Mouse (Mus musculus): ENCODE measurements around the gene Styxl1. TPM values are rescaled to one million over a fixed set of nuclear protein-coding genes. Genes with fewer than 3 reads are reported as not detected.

Styxl1 gene
- under 1 TPM in 3 of 4 experiments, not detected in 1; 0.38 to 0.77 (median 0.73) TPM for total RNA-seq (2022)

DNA sequence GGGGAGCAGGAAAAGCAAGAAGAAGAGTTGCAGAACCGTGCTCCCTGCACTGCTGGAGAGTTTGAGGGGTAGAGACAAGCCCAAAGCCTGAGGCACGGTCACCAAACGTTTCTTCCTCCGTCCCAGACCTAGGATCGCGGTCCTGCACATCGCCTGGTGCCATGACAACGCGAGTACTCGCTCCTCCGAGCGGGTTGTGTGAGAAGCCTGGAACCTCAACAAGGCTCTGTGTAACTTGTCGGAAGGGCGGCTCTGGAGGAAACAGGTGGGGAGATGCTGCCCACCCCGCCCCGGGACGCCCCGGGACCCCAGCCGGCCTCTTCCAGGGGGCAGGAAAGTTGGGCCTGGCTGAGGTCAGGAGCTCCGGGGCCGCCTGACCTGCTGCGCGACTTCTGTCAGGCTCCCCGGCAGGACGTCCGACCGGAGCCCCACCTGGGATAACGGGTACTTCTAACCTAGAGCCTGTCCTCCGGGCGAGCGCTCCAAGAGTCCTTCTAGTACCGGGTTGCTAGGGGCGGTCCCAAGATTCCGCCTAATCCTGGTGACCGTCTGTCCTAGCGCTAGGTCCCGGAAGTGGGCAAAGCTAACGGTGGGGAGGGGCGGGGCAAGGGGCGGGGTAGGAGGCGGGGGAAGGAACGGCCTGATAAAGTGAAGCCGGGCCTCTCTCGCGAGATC is at the start of gene Styxl1:
Styxl1 (minus strand) TSS at position 590 of the 675 bp plus-strand sequence.
- DNase-seq: no peak

DNA sequence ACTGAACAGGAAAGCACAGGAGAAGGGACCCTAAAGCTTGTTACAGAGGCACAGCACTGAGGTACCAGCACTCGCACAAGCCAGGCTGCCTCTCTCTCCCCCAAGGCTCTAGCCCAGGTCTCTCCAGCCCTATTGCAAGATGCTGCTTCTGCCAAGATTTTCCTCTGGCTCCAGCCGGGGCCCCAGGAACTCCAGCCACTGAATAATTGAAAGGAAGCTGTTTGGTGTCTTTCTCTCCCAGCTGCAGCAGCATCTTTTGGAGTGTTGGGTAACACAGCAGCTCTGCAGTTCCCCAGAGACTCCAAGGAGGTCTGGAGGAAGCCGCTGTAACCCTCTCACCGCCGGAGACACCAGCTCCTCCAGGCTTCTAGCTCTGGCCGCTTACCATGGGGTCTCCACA is 48.0 kb upstream of the Styxl1 start:
- no peak for DNase-seq

DNA sequence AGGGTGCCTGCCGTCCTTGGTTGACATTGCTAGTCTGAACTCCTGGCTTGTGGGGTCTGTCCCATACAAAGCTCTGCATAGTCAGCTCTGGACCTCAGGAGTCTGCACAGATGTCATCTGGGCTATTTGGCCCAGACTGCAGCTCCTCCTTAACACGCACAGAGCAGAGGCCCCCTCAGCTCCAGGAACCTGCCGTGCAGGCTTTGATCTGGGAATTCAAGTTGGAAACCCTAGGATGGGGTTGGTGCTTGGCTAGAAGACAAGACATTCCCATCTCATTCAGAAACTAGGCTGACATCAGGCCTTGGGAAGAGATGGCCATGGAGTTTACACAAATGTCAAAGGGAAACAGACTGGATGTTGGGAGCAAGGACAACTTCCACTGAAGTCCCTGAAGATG is 46.3 kb upstream of the Styxl1 start:
- DNase-seq: no peak

DNA sequence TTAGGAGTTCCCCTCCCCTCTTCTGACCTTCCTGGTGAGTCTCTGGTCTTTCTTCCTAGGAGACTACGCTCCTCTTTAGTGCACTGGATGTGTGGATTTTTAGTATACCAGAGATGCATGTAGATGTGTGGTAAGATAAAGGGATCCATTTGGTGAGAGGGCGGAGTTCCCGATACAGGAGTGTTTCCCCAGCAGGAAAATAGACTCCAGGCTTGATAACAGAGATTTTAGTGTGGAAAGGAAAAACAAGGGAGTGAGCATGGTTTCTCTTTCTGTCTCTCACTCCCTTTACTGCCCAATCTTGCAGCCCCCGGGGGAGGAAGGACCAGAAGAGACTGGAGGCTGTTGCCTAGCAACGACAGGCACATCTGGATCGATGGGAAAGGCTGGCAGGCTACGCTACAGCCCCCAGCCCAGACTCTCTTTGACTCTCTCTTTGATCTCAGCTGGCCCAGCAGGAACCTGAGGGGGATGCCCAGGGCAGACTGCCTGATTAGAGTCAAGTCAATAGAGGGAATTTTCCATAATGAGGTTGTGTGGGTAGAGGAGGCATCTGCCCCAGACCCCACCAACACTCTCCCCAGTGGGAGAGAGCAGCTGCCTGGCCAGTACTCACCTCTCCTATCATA is 44.2 kb upstream of the Styxl1 start:
- no peak for DNase-seq

DNA sequence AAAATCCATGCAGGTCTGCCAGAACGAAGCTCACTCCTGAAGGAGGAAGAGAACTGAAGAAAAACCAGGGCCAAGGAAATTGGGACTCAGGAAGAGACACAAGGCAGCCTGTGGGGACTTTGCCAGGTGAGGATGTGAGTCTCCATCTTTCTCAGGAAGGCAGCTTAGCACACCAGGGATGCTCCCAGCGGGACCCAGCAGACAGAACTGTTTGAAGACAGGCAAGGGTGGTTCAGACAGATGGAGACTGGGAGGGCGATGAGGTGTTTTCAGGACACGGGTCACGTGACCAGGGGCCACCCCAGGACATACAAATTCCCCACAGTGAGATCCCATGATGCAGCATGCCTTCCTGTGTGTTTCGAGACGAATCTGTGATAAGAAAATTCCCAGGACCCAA is 40.3 kb upstream of the Styxl1 start:
- DNase-seq: no peak

DNA sequence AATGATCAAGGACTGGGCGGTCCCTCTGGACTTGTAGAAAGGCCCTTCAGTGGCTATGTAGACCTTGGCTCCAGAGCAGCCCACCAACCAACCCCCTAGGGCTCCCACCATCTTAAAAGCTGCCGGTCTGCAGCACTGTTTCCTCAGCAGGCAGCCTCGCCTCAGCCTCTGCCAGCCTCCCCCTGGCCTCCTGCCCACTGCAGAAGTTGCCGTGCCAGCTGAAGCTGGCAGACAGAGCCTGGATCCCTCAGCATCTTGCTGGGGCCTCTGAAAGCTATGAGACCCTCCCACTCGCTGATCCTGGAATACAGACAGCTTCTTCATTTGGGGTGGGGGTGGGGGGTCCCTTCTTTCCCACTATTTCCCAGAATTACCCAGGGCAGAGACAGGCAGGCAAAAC is 34.8 kb upstream of the Styxl1 start:
- DNase-seq: no peak

DNA sequence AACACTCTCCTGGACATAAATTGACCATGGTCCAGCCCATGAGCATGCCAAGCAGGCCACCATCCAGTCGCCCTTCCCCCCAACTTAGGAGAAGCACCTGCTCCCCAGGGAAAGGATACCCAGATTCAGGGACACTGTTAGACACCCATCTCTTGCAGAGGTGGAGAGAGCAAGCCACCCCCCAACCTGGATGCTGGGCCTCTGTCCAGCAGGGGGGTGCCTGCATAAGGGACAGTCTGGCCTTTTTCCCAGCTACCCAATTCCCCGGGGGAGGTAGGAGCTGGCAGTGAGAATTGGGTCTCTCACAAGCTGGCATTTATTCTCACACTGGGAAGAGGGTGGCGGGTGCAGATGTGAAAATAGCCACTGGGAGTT is 29.1 kb upstream of the Styxl1 start:
- no peak for DNase-seq

DNA sequence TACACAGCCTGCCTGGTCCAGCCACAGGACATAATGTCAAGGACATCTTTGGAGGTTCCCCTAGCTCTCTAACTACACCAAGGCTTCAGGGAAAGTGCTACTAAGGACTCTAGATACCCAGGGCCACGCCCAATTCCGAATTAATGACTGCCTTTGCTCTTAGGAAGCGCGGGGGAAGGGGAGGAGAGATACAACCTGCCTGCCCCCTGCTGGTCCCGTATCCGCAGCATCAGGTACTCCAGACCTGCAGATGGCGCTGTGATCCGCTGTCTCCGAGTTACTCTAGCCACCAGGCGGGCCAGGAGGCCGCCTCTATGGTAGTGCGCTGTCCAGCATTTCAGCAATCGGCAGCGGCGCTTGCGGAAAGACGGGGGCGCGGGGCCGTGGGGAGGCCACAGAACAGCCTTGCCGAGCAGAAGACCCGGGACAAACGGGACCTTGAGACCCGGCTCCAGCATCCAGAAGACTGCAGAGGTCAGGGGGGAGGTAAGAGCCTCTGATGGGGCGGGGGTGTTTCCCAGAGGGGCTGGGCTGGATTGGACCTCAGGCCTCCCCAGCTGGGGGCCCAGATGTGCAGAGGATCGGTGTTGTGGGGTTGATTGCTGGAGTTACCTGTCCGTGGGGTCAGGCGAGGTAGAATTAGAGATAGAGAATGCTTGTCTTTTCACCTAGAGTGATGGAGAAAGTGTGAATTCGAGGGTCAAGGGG is 28.5 kb upstream of the Styxl1 start, which contains the start of gene Srrm3:
Srrm3 (plus strand) TSS at position 336 of the 708 bp plus-strand sequence.
- peak; percentile 80 for DNase-seq

DNA sequence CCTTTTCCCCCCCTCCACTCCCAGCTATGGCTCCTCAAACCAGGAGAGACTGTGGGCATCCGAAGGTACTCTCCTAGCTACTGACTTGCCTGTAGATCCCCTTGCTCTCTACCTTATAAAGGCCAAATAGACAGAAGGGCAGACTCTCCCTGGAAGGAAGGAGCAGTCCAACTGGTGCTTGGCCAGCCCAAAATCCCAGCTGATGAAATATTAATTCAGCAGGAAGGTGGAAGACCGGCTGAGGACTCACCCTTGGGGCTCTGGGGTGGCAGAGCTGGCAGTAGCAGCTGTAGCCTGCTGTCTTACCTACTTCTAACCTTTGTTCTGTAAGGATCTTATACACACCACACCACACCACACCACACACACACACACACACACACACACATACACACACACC is 26.6 kb upstream of the Styxl1 start:
- no peak for DNase-seq

DNA sequence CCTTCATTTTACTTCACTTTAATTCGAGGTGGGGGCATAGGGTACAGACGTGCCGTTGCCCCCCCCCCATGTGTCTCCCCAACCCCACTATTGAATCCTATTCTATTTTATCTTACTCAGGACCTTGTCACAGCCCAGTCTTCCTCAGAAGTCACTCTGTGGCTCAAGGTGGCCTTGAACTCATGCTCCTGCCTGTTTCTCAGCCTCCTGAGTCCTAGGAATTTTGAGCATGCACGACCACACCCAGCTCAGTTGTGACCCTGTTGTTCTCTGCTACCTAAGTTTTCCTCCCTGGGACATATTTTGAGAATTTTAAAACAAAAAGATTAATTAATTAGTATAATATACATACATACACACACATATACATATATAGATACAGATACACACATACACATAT is 25.5 kb upstream of the Styxl1 start:
- no peak for DNase-seq

DNA sequence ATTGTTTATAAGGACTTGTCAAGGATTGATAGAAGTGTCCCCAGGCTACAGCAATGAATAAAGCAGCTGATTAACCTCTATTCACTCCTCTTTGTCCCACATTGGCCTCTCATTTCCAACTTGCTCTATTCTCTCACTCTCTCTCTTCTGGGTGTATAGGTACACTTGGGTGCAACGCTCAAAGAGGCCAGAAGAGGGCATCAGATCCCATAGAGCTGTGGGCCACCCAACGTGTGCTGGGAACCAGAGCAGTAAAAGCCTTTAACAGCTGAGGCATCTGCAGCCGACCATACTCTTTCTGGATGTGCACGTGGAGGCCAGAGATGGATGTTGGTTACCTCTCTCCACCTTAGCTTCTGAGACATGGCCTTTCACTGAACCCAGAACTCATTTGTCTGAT is 24.9 kb upstream of the Styxl1 start:
- no peak for DNase-seq

DNA sequence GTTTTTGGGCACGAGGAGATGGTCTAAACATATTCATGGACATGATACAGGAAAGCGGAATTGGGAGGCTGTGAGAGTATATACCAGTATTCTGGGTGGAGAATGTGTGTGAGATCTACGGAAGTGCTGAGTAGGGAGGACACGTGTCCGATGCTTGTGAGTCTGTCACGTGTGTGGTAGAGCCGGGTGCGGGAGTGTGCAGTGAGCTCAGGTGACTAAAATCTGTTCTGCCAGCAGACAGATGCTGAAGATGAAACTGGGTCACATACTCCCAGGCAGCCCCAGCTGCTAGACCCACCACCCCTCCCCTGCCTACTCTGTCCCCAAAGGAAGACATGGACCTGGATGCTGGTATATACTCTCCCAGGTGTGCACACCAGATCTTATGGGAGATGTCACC is 24.5 kb upstream of the Styxl1 start:
- no peak for DNase-seq

DNA sequence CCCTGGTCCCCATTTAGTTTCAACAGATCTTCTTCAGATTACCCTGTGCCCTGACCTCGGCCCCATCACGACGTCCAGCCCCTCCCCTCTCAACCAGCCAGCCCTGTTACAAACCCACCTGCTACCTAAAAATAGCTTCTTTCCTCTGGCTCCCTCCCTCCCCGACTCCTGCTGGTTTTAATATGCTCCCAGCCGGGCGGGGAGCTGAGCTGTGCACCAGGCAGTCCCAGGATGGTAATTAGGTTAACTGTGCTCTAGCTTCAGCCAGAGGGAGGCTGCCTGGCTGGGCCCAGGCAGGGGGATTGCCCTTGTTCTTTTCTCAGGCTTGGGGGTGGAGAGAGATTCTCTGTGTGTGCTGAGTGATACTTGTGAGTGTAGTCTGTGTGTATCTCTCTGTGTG is 22.7 kb upstream of the Styxl1 start:
- no peak for DNase-seq

DNA sequence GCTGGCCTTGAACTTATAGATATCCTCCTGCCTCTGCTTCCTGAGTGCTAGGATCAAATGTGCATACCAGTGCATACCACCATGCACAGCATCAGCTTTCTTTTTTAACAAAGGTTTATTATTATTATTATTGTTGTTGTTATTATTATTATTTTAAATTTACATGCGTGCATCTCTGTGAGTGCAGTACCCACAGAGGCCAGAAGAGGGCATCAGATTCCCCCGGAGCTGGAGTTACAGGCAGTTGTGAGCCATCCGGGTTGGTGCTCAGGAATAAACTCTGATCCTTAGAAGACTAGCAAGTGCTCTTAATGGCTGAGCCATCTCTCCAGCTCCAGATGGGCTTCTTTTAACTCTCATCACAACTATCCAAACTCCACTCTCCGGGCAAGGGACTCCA is 21.6 kb upstream of the Styxl1 start:
- DNase-seq: no peak

DNA sequence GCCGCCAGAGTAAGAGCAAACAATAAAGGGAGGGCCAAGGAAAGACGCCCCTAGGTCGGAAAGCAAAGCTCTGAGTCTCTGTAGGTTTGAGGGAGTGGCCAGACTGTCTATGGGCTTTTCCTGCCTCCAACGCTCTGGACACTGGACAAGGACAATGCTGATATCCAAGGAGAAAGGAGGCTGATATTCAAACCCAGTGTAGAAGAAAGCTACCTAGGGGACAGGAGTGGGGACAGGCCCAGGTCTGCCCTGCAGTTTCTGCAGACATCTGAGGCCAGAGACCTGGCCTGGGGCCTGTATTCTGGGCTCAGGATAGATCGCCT is 16.6 kb upstream of the Styxl1 start:
- no peak for DNase-seq

DNA sequence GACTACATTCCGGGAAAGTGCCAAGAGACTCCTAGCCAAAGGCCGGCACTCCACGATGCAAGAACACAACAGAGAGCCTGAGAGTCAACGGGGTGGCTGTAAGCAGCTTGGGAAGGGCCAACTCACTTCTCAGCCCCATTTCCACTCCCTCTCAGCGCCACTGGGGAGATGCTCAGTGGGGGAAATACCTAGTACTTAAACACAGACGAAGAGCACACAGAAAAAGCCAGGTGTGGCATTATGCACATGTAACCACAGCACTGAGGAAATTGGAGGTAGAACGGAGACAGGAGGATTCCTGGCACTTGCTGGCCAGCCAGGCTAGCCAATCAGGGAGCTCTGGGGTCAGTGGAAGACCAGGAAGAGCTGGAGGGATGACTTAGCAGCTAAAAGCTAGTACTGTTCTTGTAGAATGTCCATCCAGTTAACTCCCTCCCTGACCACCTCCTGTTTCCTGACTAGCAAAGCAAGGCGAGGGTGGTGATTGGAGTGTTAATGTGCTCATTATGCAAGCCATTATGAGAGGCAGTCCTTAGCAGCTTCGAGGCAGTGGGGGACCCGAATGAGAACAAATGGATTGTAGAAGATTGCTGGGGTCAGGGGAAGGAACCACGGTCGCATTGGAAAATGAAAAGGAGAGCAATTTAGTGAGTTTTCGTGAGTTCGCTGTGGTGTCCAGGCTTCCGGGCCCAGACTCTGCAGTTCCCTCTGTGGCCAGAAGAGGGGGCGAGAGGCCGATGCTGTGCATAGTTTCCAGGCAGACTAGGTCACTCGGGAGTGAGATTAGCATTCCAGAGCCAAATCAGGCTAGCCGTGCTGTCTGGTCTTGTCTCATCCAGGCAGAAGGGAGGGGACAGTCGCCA is 16.0 kb upstream of the Styxl1 start:
- DNase-seq: peak; percentile 74

DNA sequence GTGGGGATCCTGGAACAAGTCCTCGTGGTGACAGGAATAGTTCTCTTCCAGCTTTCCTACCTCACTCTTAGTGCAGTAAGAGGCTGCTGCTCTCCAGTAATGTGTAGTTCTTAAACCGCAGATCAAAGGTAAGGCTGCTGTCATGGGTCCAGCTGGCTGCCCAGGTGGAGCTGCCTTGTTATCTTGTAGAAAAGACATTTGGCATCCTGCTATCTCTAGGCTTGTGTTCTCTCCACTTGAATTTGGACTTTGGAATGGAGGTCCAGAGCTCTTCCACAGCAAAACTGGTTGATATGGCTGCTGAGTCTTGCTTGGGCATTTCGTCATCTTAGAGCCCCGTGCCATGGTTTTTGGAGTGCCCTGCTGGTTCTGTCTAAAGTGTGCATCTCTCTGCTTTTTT is 4.7 kb upstream of the Styxl1 start:
- no peak for DNase-seq

DNA sequence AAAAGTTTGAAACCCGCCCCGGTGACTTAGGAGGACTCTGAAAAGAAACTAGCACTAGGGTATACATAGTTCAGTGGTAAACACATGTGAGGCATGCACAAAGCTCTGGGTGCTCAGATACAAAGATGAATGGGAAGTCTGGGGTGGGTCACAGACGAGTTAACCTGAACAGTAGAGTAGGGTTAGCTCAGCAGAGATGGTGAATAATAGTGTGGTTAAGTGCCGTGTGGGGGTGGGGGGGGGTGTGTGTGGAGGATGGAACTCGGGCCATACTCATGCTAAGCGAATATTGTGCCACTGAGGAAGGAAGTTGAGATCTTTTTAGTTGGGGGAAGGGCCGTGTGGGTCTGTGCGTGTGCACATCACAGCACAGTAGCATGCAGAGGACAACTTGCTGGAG is 2.1 kb upstream of the Styxl1 start:
- DNase-seq: no peak

DNA sequence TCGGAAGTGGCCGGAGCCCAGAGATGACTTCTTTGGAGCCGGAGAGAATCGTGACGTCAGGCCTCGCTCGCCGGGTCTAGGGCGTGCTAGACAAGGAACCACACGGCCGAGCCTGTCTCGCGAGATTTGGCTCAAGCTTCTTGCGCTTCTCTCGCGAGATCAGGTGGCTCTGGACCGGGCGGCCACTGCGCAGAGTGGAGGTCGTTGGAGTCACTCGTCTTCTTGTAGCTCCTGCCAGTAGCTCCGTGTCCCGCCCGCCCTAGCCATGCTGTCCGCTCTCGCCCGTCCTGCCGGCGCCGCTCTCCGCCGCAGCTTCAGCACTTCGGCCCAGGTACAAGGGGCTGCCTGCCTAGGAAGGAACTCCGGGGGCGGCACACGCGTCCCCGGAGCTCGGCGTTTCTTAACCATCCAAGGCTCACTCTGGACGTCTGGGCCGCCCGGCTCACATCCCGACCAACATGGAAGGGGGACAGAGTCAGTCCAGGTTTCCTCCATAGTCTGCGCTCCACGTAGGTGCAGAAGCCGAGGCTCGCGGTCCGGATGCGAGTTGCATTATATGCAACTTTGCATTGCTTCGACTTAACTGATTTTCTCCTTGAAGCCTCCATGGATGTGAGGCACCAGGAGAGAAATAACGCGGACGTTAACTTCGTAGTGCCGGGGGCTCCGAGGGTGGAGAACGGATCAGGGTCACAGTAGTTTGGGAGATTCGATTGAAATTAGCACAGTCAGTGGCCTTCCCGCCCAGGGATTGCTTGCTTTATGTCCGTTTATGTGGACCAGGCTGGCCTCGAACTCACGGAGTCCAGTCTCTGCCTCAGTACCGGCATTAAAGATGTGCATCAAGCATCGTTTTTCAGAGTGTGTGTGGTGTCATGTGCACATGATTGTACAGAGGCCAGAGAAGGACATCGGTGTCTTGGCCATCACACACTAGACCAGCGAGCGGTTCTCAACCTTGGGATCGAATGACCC is 573 bp upstream of the Styxl1 start, which contains the start of gene Mdh2:
Mdh2 (plus strand) TSS at position 10 of the 975 bp plus-strand sequence.
- peak; percentile 100 for DNase-seq

DNA sequence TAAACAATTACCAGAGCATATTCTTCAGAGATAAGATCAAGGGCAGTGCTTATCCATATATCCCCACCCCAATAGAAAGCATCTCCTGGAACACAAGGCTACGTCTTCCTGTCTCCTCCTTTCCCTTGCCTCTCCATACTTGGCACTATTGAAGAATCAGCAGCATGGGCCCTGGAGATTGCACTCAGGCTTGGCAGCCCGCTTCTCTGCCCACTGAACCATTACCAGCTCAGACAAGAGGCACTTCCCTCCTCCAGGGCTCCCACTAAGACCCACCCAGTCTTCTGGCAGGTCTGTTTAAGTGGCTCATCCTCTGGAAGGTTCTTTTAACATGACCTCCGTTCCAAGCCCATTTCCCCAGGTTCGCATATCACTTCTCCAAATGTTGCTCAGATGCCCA is 1.6 kb downstream of the Styxl1 start:
- no peak for DNase-seq

DNA sequence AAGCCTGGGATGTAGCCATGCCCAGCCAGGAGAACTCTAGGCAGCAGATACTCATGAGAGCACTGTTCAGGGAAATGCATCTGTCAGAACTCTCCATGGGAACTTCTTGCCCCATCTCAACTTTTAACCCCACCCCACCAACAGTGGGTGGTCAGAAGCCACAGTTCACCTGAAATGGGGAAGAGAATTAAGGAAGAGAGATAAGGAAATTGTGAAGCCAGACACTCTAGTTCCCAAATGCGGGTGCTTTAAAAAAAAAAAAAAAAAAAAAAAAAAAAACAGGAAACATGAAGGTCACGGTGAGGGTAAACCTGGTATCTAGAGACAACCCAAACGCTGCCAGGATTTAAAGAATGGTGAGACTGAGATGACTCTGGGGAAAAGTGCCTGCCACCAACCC is 5.7 kb downstream of the Styxl1 start:
- no peak for DNase-seq

DNA sequence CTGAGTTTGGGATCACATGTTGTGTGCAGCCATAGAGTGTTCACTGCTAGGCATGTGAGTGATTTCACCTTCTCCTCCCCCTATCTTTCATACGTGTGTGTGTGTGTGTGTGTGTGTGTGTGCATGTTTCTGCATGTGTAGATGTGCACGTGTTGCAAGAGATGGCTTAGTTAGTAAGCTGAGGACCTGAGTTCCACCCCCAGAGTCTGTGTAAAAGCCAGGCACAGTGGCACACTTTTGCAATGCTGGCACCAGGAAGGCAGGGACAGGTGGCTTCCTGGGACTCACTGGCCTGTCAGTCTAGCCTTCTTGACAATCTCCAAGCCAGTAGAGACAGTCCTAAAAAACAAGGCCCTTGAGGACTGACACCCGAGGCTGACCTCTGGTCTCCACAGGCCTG is 13.2 kb downstream of the Styxl1 start:
- DNase-seq: no peak
